Mouse (Mus musculus) lung, adult 2 months (tissue): ENCODE results near the gene Epha4. TPM values are rescaled to one million over a fixed set of nuclear protein-coding genes. Genes with fewer than 3 reads are reported as not detected.

ENCODE experiments used
- DNase-seq: peaks from one replicate; pipeline ENCODE4 v3.0.0; 2022
- H3K4me1 ChIP-seq: fragments of 200-500 bp; 2 replicates; pipeline ENCODE4 v1.6.1; 2011; ENCODE audit warnings: low read length; ENCODE audit not compliant: control insufficient read depth, insufficient read depth
- H3K4me3 ChIP-seq: fragments of 200-500 bp; replicated peaks from 2 replicates; pipeline ENCODE3; 2011; ENCODE audit warnings: low read depth, mild to moderate bottlenecking, control low read depth, low read length; ENCODE audit errors: extremely low read depth
- CTCF ChIP-seq: fragments of 200-500 bp; IDR thresholded peaks from 2 replicates; pipeline ENCODE4 v1.5.1; 2011; ENCODE audit warnings: mild to moderate bottlenecking, low read length, control low read depth; ENCODE audit not compliant: insufficient read depth
- POLR2A ChIP-seq: fragments of 200-500 bp; IDR thresholded peaks from 2 replicates; pipeline ENCODE4 v1.6.1; 2011; ENCODE audit warnings: low read depth, mild to moderate bottlenecking, control low read depth, low read length, borderline replicate concordance; ENCODE audit errors: extremely low read depth
- WGBS: fragments of 180-500 bp; shearing (Covaris S2); methylation state at CpG from one replicate; pipeline ENCODE4 v1.1.7; 2018; 5-methylcytosine and 5-hydroxymethylcytosine counted together
- polyA plus RNA-seq: library from polyadenylated mRNA; depleted of rRNA; stranded (reverse); fragments of >200 nt; gene quantifications from 2 replicates; pipeline ENCODE4 v1.2.3, GENCODE M21; 2012

The Epha4 gene
- polyA plus RNA-seq, 1 experiment: 20.6 TPM

- DNase-seq: no peak
- H3K4me3 ChIP-seq: no peak overlapping the region
- H3K4me1 ChIP-seq: no peaks in the 10 kb centered on the region
- 81% methylated on average over 8 of the region's 8 CpGs for WGBS
- TF ChIP-seq POLR2A (no peak), CTCF (no peak)
Observed at GRCm38 (mm10) chr1:77385613-77386012, 129.3 kb downstream of the Epha4 start.

DNA sequence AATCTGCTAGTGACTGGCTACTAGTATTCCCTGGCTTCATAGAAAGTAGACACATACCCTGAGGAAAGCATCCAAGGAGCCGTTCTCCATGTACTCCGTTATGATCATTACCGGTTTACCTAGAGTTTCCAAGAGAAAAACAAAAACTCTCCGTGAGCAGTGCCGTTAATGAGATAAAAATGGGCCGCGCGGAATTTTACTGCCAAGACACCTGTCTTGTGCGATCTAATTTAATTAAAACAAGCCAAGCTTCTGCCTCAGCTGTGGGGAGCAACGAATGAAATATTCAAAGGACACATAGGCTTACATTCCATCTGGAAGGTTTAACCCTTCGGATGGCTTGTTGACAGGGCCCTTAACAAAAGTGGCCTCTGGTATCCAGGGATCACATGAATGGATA lies 131.4 kb downstream of the Epha4 start:
- no peaks in the 10 kb centered on the region for H3K4me1 ChIP-seq
- H3K4me3 ChIP-seq: no peak overlapping the region
- TF ChIP-seq CTCF (no peak), POLR2A (no peak)
- 87% methylated on average over 11 of the region's 11 CpGs for WGBS
- no peak for DNase-seq

DNA sequence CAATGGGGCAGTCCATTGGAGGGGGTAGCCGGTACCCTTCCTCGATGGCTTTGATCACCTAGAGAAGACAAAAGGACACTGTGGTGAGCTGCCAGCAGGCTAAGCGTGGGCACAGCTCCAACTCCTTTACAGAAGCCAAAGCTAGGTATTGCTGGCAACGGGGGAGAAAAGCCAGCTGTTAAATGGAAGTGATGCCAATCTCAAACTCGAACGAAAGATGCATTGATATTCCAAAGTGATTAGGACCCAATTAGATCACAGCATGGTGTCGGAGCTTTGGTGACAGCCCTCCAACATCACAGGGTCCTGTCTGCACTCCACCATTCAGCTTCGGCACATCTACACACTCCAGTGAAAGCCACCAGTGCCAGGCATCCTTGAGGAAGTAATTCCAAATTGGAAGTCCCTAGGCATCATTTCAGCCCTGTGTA lies 137.3 kb downstream of the Epha4 start:
- DNase-seq: no peak
- TF ChIP-seq CTCF: no peak
- no peak for TF ChIP-seq POLR2A
- Histone ChIP-seq H3K4me1 (no peaks in the 10 kb centered on the region), H3K4me3 (no peak overlapping the region)
- WGBS: 88% methylated on average over 8 of the region's 8 CpGs

- WGBS: 63% methylated on average over 5 of the region's 5 CpGs
- TF ChIP-seq CTCF (no peak), POLR2A (no peak)
- H3K4me3 ChIP-seq: no peak overlapping the region
- no peak for DNase-seq
- H3K4me1 ChIP-seq: peaks cover 5% of the 10 kb centered on the region; the same call in 1 of the 2 replicates
Observed at GRCm38 (mm10) chr1:77374054-77374453, 140.8 kb downstream of the Epha4 start.

DNA sequence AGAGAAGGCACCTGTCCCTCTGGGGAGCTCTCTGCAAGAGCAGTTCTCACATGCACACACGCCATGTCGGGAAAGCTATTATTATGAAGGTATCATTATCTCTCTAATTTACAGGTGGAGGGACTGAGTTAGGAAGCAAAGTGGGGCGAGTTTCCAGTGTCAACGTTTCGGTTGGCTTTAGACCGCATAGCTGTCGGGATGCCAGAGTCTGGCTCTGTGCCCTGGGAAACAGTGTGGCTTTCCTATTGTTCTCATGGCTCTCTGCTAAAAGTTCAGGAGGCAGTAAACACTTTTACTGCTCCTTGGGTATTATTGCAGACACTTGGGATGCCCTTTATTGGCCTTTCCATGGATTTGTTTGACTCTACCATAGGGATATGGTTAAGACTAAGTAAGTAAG lies 144.0 kb downstream of the Epha4 start:
- peaks cover 5% of the 10 kb centered on the region; the same call in 1 of the 2 replicates for H3K4me1 ChIP-seq
- TF ChIP-seq POLR2A: no peak
- TF ChIP-seq CTCF: no peak
- H3K4me3 ChIP-seq: no peak overlapping the region
- no peak for DNase-seq
- WGBS: 54% methylated on average over 7 of the region's 7 CpGs

- Histone ChIP-seq H3K4me1 (peaks cover 5% of the 10 kb centered on the region; the same call in 1 of the 2 replicates), H3K4me3 (no peak overlapping the region)
- 60% methylated on average over 18 of the region's 18 CpGs for WGBS
- TF ChIP-seq POLR2A (no peak), CTCF (no peak)
- DNase-seq: no peak
Observed at GRCm38 (mm10) chr1:77369255-77369837, 145.5 kb downstream of the Epha4 start.

- 80% methylated on average over 3 of the region's 3 CpGs for WGBS
- Histone ChIP-seq H3K4me1 (peaks cover 5% of the 10 kb centered on the region; the same call in 1 of the 2 replicates), H3K4me3 (no peak overlapping the region)
- DNase-seq: no peak
- TF ChIP-seq POLR2A (no peak), CTCF (no peak)
Observed at GRCm38 (mm10) chr1:77365850-77366249, 149.0 kb downstream of the Epha4 start.

GRCm38 (mm10) chr1:77364596-77364995 lies 150.3 kb downstream of the Epha4 start:
- 65% methylated on average over 3 of the region's 3 CpGs for WGBS
- Histone ChIP-seq H3K4me1 (peaks cover 4% of the 10 kb centered on the region; the same call in 1 of the 2 replicates), H3K4me3 (no peak overlapping the region)
- no peak for DNase-seq
- TF ChIP-seq CTCF (no peak), POLR2A (no peak)

- DNase-seq: no peak
- TF ChIP-seq CTCF (no peak), POLR2A (no peak)
- Histone ChIP-seq H3K4me1 (no peaks in the 10 kb centered on the region), H3K4me3 (no peak overlapping the region)
- 81% methylated on average over 1 of the region's 1 CpGs for WGBS
Observed at GRCm38 (mm10) chr1:77363848-77364247, 151.0 kb downstream of the Epha4 start.

GRCm38 (mm10) chr1:77346459-77346858 lies 168.4 kb downstream of the Epha4 start:
- TF ChIP-seq POLR2A (no peak), CTCF (no peak)
- DNase-seq: no peak
- WGBS: 88% methylated on average over 4 of the region's 4 CpGs

GRCm38 (mm10) chr1:77343792-77344191 lies 171.1 kb downstream of the Epha4 start:
- TF ChIP-seq POLR2A (no peak), CTCF (no peak)
- Histone ChIP-seq H3K4me3 (no peak overlapping the region), H3K4me1 (no peaks in the 10 kb centered on the region)
- WGBS: 79% methylated on average over 4 of the region's 4 CpGs
- no peak for DNase-seq

More at GRCm38 (mm10) chr1:77346459-77346858, 168.4 kb downstream of the Epha4 start:
- Histone ChIP-seq H3K4me3 (no peak overlapping the region), H3K4me1 (no peaks in the 10 kb centered on the region)
